Mouse (Mus musculus): Measurements from ENCODE around the gene Wbp2nl. TPM values are rescaled to one million over a fixed set of nuclear protein-coding genes. Genes with fewer than 3 reads are reported as not detected.

Gene Wbp2nl
- total RNA-seq, 2 experiments from 2014 or later, result not detected

DNA sequence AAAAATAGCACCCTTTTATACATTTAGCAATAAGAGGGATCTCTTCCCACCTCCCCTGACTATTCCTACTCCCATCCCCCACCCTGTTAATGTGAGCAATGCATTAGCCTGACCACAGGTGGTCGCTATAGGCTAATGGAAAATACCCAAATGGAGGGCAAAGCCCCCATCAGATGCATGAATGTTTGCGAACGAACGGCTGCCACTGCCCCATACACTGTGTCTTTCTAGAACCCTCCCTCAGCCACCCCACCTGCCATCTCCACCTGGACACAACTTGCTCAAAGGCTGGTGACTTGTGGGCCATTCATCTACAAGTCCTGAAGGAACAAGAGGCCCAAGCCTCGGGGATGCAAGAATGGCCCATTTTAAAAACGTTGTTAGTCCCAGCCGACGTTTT lies 4.7 kb upstream of the Wbp2nl start:
- DNase-seq (ENCODE audit: low spot score in 2 of 2), result no peak
- intact Hi-C loops (cut with DNase I), result loop anchor here (10.0 kb wide), 1 partner anchor 121 kb away; no protein-coding TSS in a partner anchor

DNA sequence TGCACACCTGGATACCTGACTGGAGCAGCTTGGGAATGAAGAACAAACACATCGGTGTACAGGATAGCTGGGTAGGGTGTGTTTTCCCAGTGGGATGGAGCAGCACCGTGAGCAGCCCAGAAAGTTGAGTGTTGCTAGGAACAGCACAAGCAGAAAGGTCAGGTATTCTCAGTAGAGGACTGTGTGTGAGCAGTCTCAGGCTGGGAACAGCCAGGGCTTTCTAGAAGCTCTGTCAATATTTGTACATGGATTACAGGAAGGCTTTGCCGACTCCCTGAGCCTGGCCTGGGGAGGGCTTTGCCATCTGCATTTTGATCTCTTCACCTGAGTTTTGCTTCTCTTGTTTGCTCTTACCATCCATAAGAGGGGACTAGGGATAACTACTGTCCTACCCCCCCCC lies 8.4 kb downstream of the Wbp2nl start:
- DNase-seq (ENCODE audit: low spot score in 2 of 2), result no peak
- intact Hi-C loops (cut with DNase I), result no loop called here

DNA sequence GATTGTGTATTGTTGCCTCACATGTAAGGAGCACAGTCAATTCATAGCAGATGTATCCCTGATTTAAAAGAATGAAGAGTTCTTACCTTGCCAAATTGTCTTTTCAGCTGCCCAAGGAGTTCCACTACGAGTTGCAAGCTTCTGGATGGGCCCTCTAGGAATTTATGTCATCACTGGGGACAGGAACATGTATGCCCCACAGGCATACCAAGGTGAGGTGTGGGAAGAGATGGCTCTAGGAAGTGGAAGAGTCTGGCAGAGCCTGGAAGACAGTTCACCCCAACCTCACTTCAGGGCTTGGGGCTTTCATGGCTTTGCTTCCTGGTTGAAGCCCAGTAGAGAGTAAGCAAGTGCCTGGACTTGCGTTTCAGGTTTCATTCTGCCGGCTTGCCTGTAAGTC lies 9.7 kb downstream of the Wbp2nl start:
- no peak for DNase-seq (ENCODE audit: low spot score in 2 of 2)
- intact Hi-C loops (cut with DNase I), result no loop called here

DNA sequence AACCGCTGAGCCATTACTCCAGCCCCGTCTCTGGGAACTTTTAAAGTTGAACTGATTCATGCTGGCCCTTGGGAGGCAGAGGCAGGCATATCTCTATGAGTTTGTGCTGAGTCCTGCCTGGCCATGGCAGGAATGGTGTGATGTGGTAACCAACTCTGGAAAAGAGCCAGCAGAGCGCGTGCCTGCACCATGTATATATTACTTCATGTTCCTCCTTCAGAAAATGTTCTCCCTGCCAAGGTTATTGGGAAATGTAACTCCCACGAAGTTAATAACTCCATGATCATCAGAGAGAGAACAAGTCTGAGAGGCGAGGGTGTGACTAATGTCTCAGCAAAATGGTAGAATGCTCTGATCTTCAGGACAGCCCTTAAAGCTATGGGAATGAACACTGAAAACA lies 19.1 kb downstream of the Wbp2nl start:
- intact Hi-C loops (cut with DNase I), result no loop called here
- no peak for DNase-seq (ENCODE audit: low spot score in 2 of 2)

DNA sequence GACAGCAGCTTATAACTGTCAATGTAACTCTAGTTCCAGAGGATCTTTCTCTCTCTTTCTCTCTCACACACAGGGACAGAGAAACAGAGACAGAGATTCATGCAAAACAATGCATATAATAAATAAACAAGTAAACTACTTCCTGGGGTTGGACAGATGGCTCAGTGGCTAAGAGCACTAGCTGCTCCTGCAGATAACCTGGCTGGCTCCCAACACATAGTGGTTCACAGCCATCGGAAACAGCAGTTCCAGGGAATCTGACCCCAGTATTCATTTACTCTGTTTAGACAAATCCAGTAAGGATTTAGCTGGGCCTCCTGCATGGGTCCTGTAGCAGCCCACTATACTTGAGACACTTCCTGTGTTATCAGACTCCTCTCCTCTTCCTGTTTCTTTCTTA lies 20.9 kb downstream of the Wbp2nl start:
- intact Hi-C loops (cut with DNase I), result no loop called here
- no peak for DNase-seq (ENCODE audit: low spot score in 2 of 2)

DNA sequence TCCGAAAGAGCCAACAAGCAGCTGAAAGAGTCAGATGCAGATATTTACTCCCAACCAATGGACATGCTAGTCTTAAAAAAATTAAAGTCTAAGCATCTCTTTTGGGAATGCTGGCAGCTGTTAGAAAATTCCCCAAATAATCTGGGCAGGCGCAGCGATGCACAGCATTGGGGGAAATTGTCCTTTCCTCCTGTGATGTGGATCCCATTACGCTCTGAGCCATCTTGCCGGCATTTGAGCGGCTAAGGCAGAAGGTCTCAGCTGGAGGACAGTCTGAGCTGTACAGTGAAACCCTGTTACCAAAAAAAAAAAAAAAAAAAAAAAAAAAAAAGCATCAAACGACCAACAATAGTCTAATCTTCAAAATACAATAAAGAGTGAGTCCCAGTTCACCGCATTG lies 23.4 kb downstream of the Wbp2nl start:
- intact Hi-C loops (cut with DNase I), result no loop called here
- no peak for DNase-seq (ENCODE audit: low spot score in 2 of 2)

DNA sequence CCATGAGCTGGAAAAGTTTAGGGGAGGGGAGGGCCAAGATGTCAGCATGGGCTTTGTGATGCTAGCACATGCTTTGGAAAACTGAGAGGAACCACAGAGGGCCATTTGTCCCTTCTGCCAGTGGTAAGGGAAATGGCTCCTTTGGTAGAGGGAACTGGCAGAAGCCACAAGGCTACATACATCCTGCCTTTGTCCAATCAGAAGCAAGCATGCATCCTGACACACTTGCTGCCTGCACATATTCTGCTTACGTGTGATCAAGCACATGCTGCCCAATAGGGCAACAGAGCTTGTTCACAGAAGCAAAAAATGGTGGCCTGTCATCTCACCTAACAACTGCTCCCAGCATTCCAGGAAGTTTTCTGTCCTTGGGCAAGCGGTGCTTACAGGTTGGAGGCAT lies 26.6 kb downstream of the Wbp2nl start:
- intact Hi-C loops (cut with DNase I), result no loop called here

DNA sequence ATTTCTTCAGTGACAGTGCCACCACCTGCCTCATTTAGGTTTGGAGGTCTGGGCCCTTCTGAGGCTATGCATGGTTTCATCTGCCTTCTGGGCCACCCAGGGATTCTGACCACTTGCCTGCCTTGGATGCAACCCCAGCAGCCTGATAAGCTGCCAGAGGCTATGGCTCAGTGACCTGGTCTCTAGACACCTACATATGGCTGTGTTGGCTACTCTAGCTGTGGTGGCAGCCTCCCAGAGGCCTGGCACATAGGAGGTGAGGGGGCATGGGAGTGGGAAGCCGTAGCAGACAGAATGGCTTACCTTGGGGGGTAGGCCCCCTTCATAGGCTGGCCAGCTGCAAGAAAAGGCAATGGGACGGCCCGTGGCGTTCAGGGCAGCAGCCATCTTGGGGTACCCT lies 36.4 kb downstream of the Wbp2nl start:
- DNase-seq (ENCODE audit: low spot score in 2 of 2), result no peak
- intact Hi-C loops (cut with DNase I), result loop anchor here (5.0 kb wide), 1 partner anchor 58 kb away; no protein-coding TSS in a partner anchor

More for the DNA sequence above, 26.6 kb downstream of the Wbp2nl start:
- DNase-seq (ENCODE audit: low spot score in 2 of 2), result no peak

DNA sequence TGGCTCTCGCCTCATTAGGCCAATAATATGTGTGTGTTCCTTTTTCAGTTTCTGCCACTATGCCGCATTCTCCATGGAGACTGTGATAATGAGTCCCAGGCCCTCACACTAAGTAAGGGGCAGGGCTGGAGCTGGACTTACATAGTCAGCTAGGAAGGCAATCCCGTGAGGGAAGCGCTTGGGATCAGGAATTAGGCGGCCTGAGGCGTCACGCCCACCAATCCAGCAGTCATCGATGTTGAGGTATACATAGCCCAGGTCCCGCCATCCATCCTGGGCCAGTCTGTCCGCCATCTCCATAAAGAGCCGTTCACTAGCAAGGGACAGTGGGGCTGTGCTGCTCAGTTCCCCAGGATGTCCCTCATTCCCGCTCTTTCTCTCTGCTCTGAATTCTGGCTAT lies 37.9 kb downstream of the Wbp2nl start:
- intact Hi-C loops (cut with DNase I), result loop anchor here (5.0 kb wide), 1 partner anchor 59 kb away; no protein-coding TSS in a partner anchor
- no peak for DNase-seq (ENCODE audit: low spot score in 2 of 2)

DNA sequence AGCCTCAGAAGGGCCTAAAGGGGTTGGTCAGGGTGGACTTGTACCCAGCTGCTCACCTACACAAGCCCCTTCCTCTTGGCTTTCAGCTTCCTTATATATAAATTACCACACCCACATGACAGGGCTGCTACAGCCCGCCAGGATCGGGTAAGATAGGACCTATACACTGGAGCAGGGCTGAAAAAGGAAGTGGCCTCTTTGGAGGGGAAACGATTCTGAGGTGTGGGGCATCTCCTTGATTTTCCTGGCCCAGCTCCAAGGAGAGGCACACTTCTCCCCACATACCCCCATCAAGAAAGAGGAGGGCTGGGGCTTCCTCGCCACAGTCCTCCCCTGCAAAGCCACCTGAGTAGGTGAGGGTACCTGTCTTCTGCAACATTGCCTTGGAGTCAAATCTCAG lies 39.1 kb downstream of the Wbp2nl start:
- no peak for DNase-seq (ENCODE audit: low spot score in 2 of 2)
- intact Hi-C loops (cut with DNase I), result loop anchor here (5.0 kb wide), 1 partner anchor 61 kb away; no protein-coding TSS in a partner anchor

DNA sequence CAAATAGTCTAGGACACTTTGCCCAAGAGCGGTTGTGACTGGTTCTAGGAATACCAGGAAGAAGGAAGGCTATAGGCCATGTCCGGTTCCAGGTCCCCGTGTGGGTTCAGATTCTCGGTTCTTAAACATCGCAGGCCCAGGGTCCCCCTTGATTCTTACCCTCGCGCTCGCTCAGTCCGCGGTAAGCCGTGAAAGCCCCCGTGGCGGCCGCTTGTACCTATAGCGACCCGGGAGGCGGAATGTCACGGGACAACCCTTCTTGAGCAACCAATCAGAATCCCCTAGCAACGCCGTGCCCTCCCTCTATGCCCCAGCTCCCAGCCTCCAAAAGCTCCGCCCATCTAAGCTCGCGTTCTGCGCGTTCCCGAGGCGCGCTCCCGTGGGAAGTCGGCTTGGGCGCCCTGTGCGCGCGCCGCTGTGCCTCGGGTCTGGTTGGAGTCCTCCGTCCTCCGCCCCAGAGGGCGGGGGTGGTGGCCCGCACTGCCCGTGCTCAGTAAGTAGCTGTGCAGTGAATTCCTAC lies 39.9 kb downstream of the Wbp2nl start, which contains the start of the genes Naga, Pheta2 and Smdt1:
TSS of gene Naga (minus strand) at position 333 of the 520 bp plus-strand sequence.
TSS of gene Pheta2 (plus strand) at position 350 of the 520 bp plus-strand sequence.
TSS of gene Smdt1 (plus strand) at position 367 of the 520 bp plus-strand sequence.
- intact Hi-C loops (cut with DNase I), result loop anchor here (5.0 kb wide), 1 partner anchor 61 kb away; no protein-coding TSS in a partner anchor

DNA sequence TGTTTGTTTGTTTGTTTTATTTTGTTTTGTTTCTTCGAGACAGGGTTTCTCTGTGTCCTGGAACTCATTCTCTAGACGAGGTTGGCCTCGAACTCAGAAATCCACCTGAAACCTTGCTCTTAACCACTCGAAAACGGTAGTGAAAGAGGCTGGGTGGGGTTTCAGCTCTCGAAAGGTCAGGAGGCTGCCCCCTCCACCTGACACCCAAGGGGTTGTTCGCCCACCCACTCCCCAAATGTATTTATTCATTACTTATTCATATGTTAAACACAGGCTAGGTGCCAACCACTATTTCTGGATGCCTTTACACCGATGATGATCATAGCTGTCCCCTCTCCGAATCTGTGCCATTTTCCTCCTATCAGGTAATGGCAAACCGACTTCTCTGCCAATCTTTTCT lies 40.4 kb downstream of the Wbp2nl start:
- intact Hi-C loops (cut with DNase I), result loop anchor here (5.0 kb wide), 1 partner anchor 62 kb away; no protein-coding TSS in a partner anchor
- DNase-seq (ENCODE audit: low spot score in 2 of 2), result no peak

More for the DNA sequence above, 39.9 kb downstream of the Wbp2nl start, which contains the start of the genes Naga, Pheta2 and Smdt1:
- peak; percentile 92 to 96 for DNase-seq (ENCODE audit: low spot score in 2 of 2)

DNA sequence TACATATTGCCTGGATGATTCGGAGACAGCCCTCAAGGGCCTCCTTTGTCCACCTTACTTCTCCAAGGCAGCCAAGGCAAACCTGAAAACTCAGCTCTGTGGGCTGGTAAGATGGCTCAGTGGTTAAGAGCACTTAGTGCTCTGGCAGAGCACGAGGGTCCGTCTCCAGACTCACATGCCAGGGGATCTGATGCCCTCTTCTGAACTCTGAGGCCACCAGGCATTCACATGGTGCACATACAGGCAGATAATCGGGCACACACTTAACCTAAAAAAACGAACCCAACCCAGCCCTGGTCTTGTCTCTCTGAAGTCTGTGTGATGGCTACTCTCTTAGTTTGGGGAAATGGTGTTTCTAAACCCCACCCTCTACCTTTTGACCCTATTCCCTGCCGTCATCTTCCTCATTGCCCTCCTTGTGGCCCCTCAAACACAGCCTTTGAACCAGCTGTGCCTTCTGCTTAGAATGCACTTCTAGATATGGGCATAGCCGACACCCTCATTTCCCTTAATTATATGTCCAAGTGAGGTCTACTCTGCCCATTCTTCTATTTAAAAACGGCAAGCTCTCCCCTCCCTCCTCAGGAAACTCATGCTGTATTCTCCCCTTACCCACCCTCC lies 41.0 kb downstream of the Wbp2nl start:
- intact Hi-C loops (cut with DNase I), result loop anchor here (5.0 kb wide), 1 partner anchor 62 kb away; no protein-coding TSS in a partner anchor

DNA sequence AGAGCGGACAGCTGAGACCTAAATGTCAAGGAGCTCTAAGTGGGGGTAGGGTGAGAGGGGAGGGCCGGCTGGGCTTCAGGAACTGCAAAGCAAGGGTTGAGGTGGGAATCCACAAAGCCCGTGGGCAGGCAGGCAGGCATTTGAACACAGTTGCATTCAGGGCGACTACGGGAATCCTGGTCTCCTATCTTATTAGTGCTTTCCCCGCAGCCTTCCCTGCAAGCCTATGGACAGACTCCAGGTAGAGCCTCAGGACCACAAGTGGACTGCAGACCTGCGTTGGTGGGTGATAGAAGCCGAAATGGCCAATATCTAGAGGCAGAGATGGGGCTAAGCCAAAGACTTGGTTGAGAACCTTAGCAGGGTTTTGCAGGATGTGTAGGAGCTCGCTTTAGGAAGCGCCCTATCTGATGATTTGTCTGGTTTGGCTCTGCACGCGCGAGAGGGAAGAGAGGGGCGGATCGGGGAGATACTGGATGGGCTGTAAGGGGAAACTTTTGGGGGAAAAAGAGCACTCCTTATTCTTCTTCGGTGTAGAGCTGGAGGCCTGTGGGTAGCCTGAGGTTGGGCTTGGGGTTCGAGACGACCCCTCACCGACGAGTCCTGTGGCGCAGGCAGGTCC lies 41.8 kb downstream of the Wbp2nl start:
- intact Hi-C loops (cut with DNase I), result no loop called here
- no peak for DNase-seq (ENCODE audit: low spot score in 2 of 2)

More for the DNA sequence above, 41.0 kb downstream of the Wbp2nl start:
- DNase-seq (ENCODE audit: low spot score in 2 of 2), result no peak

DNA sequence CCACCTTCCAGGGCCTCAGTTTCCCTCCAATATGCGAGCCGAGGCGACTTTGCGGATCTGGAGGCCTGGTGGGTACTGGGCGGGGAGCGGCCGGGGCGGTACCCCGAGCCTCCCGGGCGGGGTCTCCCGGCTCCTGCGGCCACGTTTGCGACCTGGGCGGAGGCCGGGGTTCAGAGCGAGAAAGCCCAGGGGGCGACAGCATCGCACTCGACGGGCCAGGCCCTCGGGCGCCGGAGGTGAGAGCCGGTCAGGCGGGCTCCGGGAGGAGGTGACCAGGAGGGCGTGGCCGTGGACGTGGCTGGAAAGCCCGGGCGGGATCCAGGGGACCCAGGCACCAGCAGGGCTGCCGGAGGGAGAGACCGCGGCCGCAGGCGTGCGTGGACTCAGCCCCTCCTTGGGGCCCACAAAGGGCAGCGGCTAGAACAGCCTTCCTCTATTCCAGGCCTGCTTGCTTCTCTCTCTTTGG lies 42.3 kb downstream of the Wbp2nl start:
- DNase-seq (ENCODE audit: low spot score in 2 of 2), result no peak
- intact Hi-C loops (cut with DNase I), result no loop called here

DNA sequence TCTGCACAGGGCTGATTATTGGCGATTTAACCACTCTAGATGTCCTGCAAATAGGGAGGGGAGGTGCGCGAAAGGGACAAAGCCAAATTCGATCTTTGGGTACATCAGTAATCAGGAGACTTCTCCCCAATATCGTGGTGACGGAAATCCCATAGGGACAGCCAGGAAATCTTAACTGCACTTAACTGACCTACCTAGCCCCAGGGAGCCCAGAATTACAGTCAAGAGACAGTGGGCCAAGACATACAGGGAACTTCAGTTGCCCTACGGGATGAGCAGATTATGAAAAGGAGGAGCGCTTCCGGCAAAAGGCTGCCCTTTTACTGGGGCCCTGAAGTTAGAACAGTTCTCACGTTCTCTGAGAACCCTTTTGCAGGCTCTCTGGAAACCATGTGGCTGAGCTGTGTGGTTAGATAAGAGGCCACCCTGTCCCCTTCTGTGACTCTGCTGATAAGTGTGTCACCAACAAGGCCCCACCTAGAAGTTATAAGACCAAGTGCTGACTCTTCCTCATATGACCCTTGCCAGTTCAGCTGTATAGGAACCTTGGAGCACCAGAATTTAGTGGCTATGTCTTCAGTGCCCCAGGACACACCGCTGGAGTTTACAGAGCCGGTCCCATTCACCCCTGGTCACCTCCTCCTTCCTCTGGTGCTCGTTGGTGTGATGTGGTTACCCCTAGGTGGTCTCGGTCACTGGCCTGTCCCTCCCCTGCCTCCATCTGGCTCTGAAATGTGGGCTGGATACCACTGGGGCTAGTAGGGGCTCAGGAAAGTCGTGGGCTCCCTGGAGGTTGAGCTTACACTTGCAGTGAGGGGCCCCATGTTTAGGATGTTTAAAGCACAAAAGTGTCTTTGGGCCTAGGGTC lies 43.2 kb downstream of the Wbp2nl start:
- DNase-seq (ENCODE audit: low spot score in 2 of 2), result no peak
- intact Hi-C loops (cut with DNase I), result no loop called here

DNA sequence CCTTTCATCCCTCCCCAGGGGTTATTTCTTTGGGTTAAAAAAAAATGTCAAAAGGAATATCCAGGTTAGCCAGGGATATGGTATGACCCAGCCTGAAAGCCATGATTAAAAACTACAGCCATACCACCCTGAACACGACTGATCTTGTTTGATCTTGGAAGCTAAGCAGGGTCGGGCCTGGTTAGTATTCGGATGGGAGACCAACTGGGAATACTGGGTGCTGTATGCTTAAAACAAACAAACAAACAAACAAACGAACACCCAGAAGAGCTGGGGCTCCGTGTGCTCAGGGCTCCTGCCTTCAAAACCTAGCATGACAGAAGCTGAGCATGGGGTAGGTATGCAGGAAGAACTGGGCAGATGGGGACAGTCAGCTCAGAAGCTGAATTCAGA lies 43.8 kb downstream of the Wbp2nl start:
- no peak for DNase-seq (ENCODE audit: low spot score in 2 of 2)
- intact Hi-C loops (cut with DNase I), result no loop called here

DNA sequence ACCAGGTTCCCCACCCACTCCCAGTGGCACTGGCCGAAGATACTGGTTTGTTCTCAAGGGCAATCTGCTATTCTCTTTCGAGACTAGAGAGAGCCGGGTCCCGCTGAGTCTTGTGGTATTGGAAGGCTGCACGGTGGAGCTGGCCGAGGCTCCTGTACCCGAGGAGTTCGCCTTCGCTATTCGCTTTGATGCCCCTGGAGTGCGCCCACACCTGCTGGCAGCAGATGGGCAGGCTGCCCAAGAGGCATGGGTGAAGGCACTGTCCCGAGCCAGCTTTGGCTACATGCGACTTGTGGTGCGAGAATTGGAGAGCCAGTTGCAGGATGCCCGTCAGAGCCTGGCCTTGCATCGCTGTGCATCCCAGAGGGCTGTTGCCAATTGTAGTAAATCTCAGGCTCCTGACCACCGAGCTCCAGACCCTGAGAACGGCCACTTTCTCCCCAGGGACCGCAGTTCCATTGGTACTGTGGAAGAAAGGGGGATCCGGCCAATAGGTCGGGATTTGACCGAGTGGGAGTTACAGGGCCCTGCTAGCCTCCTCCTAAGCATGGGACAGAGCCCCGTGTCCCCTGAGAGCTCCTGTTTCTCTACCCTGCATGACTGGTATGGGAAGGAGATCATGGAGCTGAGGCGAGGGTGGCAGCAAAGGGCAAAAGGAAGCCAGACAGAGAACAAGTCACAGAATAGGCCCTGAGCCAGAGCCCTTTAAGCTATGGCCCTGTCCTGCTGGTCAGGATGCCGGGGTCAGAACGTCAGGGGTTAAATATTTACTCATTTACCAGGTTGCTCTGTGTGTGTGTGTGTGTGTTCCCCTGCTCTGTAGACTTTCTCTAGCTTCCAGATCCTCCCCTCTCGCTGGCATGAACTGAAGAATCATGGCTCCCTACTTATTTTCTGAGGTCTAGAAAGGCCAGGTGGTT lies 44.9 kb downstream of the Wbp2nl start:
- DNase-seq (ENCODE audit: low spot score in 2 of 2), result no peak

DNA sequence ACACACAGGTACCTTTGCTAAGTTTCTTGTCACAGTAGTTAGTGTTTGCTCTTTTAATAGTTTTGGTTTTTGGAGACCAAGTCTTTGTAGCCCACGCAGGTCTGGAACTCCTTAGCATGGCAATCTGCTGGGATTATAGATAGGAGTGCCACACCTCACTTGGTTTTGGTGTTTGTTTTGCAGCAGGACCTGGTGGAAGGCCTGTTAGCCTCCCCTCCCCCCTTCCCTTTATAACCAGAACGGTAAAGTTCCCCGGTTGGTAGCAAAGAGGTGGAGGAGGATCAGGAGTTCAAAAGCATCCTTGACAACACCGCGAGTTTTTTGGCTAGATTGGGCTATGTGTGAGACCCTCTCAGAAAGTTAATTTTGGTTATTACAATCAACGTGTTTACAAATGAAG lies 46.2 kb downstream of the Wbp2nl start:
- intact Hi-C loops (cut with DNase I), result no loop called here
- no peak for DNase-seq (ENCODE audit: low spot score in 2 of 2)

More for the DNA sequence above, 44.9 kb downstream of the Wbp2nl start:
- intact Hi-C loops (cut with DNase I), result no loop called here

Measured in left cerebral cortex, postnatal 25 days (tissue).